Mouse (Mus musculus): ENCODE results near the gene Vps9d1. TPM values are rescaled to one million over a fixed set of nuclear protein-coding genes. Genes with fewer than 3 reads are reported as not detected.
"Not testable (repeated sequence)": the region's sequence is repeated elsewhere in the genome, so short reads cannot be mapped to it uniquely, and the experiment has no call there.

Vps9d1 gene
- total RNA-seq, 2 experiments from 2014 or later = 72.7 to 74.6 TPM

- intact Hi-C loops (cut with DNase I); DNase-seq (ENCODE audit: extremely low spot score in 1 of 2, low spot score in 2 of 2): not testable (repeated sequence)
Observed at GRCm38 (mm10) chr8:123230326-123230725, 23.8 kb downstream of the Vps9d1 start.

- intact Hi-C loops (cut with DNase I) = no loop called here
- no peak for DNase-seq (ENCODE audit: extremely low spot score in 1 of 2, low spot score in 2 of 2)
Observed at GRCm38 (mm10) chr8:123228416-123228815, 25.7 kb downstream of the Vps9d1 start.

- intact Hi-C loops (cut with DNase I) = no loop called here
- peak; percentile 90 to 95 for DNase-seq (ENCODE audit: extremely low spot score in 1 of 2, low spot score in 2 of 2)
Observed at GRCm38 (mm10) chr8:123224278-123225266, 29.6 kb downstream of the Vps9d1 start, which contains the start of gene Cdk10. TSS of gene Cdk10 (plus strand) at chr8:123224842.

- intact Hi-C loops (cut with DNase I) = no loop called here
- DNase-seq (ENCODE audit: extremely low spot score in 1 of 2, low spot score in 2 of 2) = no peak
Observed at GRCm38 (mm10) chr8:123220917-123221316, 33.2 kb downstream of the Vps9d1 start.

- no peak for DNase-seq (ENCODE audit: extremely low spot score in 1 of 2, low spot score in 2 of 2)
Observed at GRCm38 (mm10) chr8:123215430-123215829, 38.7 kb downstream of the Vps9d1 start.

GRCm38 (mm10) chr8:123213118-123213772, 40.9 kb downstream of the Vps9d1 start:
- no peak for DNase-seq (ENCODE audit: extremely low spot score in 1 of 2, low spot score in 2 of 2)
- intact Hi-C loops (cut with DNase I) = no loop called here

More at GRCm38 (mm10) chr8:123215430-123215829, 38.7 kb downstream of the Vps9d1 start:
- intact Hi-C loops (cut with DNase I) = no loop called here

- intact Hi-C loops (cut with DNase I) = no loop called here
- DNase-seq (ENCODE audit: extremely low spot score in 1 of 2, low spot score in 2 of 2) = peak; percentile 89 to 94
Observed at GRCm38 (mm10) chr8:123212321-123213117, 41.6 kb downstream of the Vps9d1 start, which contains the start of the genes Chmp1a and Spata33. TSS of gene Chmp1a (minus strand) at chr8:123212763. TSS of gene Spata33 (plus strand) at chr8:123212832.

- intact Hi-C loops (cut with DNase I) = no loop called here
- DNase-seq (ENCODE audit: extremely low spot score in 1 of 2, low spot score in 2 of 2) = no peak
Observed at GRCm38 (mm10) chr8:123211876-123212275, 42.3 kb downstream of the Vps9d1 start.

GRCm38 (mm10) chr8:123203571-123203970, 50.6 kb downstream of the Vps9d1 start:
- DNase-seq (ENCODE audit: extremely low spot score in 1 of 2, low spot score in 2 of 2) = no peak
- intact Hi-C loops (cut with DNase I) = loop anchor here (5.0 kb wide), 1 partner anchor 96 kb away; no protein-coding TSS in a partner anchor

- intact Hi-C loops (cut with DNase I) = loop anchor here (5.0 kb wide), 1 partner anchor 95 kb away; no protein-coding TSS in a partner anchor
- peak; percentile 64 to 75 for DNase-seq (ENCODE audit: extremely low spot score in 1 of 2, low spot score in 2 of 2)
Observed at GRCm38 (mm10) chr8:123202288-123202687, 51.9 kb downstream of the Vps9d1 start.

- DNase-seq (ENCODE audit: extremely low spot score in 1 of 2, low spot score in 2 of 2) = no peak
- intact Hi-C loops (cut with DNase I) = loop anchor here (5.0 kb wide), 2 partner anchors 93 to 363 kb away; no protein-coding TSS in a partner anchor
Observed at GRCm38 (mm10) chr8:123199864-123200263, 54.3 kb downstream of the Vps9d1 start.

- not testable (repeated sequence) for DNase-seq (ENCODE audit: extremely low spot score in 1 of 2, low spot score in 2 of 2)
- intact Hi-C loops (cut with DNase I) = loop anchor here (5.0 kb wide), 1 partner anchor 360 kb away; no protein-coding TSS in a partner anchor
Observed at GRCm38 (mm10) chr8:123197016-123197415, 57.1 kb downstream of the Vps9d1 start.

GRCm38 (mm10) chr8:123193771-123194170, 60.4 kb downstream of the Vps9d1 start:
- DNase-seq (ENCODE audit: extremely low spot score in 1 of 2, low spot score in 2 of 2) = no peak
- intact Hi-C loops (cut with DNase I) = no loop called here

Other genes starting within 250 kb of the Vps9d1 start
- 100 to 1,000 TPM; 137 to 138 TPM for gene Ankrd11, start 212.1 kb downstream of the Vps9d1 start, total RNA-seq (2021)
- 10 to 100 TPM; 70.4 to 71.3 TPM for gene Spg7, start 191.4 kb downstream of the Vps9d1 start, total RNA-seq (2021)
- 100 to 1,000 TPM; 451 to 456 TPM for gene Rpl13, start 152.0 kb downstream of the Vps9d1 start, total RNA-seq (2021)
- gene Cpne7, start 137.0 kb downstream of the Vps9d1 start, total RNA-seq (2021) = 10 to 100 TPM; 75.7 to 94.1 TPM
- not detected for gene Sult5a1, start 96.0 kb downstream of the Vps9d1 start, total RNA-seq (2021)
- gene Dpep1, start 68.1 kb downstream of the Vps9d1 start, total RNA-seq (2021) = not detected
- gene Chmp1a, start 41.6 kb downstream of the Vps9d1 start, total RNA-seq (2021) = 100 to 1,000 TPM; 111 to 130 TPM
- 1 to 10 TPM; 6.3 to 7.5 TPM for gene Spata33, start 41.5 kb downstream of the Vps9d1 start, total RNA-seq (2021)
- gene Cdk10, start 29.5 kb downstream of the Vps9d1 start, total RNA-seq (2021) = 10 to 100 TPM; 69.3 to 69.5 TPM
- gene Spata2l, start 18.1 kb downstream of the Vps9d1 start, total RNA-seq (2021) = 100 to 1,000 TPM; 111 to 118 TPM
- gene Zfp276, start 153 bp downstream of the Vps9d1 start, total RNA-seq (2021) = 10 to 100 TPM; 21.6 to 25.2 TPM
- 1 to 10 TPM; 4.0 to 4.1 TPM for gene Fanca, start 64.2 kb upstream of the Vps9d1 start, total RNA-seq (2021)
- 10 to 100 TPM; 16.2 to 17.4 TPM for gene Spire2, start 78.4 kb upstream of the Vps9d1 start, total RNA-seq (2021)
- 100 to 1,000 TPM; 498 to 558 TPM for gene Tcf25, start 119.4 kb upstream of the Vps9d1 start, total RNA-seq (2021)
- not detected for gene Mc1r, start 152.8 kb upstream of the Vps9d1 start, total RNA-seq (2021)
- 1,000 to 10,000 TPM; 1,287 to 1,390 TPM for gene Tubb3, start 157.1 kb upstream of the Vps9d1 start, total RNA-seq (2021)
- gene Def8, start 169.2 kb upstream of the Vps9d1 start, total RNA-seq (2021) = 10 to 100 TPM; 75.4 to 77.6 TPM
- 10 to 100 TPM; 38.3 to 38.6 TPM for gene Afg3l1, start 223.6 kb upstream of the Vps9d1 start, total RNA-seq (2021)